Mouse (Mus musculus) adrenal gland, postnatal 25 days (tissue): ENCODE measurements around the gene Rrp12. TPM values are rescaled to one million over a fixed set of nuclear protein-coding genes. Genes with fewer than 3 reads are reported as not detected.
A peak's percentile ranks its signal among the peaks of the same experiment; 100 is the strongest.
"Not testable (repeated sequence)": the region's sequence is repeated elsewhere in the genome, so short reads cannot be mapped to it uniquely, and the experiment has no call there.

Experiments used
- DNase-seq: peaks from one replicate; pipeline ENCODE4 v3.0.0; 2021; ENCODE audit warnings: mixed read lengths
- long read RNA-seq: library from polyadenylated mRNA; stranded (forward); transcript quantifications from one replicate; pipeline ENCODE4 v2.0.0, GENCODE M21; 2021
- total RNA-seq: library from RNA; stranded (reverse); gene quantifications from 2 replicates; pipeline ENCODE4 v1.2.3, GENCODE M21; 2021

Gene Rrp12
- total RNA-seq = 12.3 and 16.9 TPM in 2 replicates
- long read RNA-seq, full-length matches to known transcripts = 18 of 24 reads
- long read RNA-seq, partial matches to known transcripts = 4 of 24 reads
- long read RNA-seq, other reads (novel, unspliced or antisense) = 2 of 24 reads

DNA sequence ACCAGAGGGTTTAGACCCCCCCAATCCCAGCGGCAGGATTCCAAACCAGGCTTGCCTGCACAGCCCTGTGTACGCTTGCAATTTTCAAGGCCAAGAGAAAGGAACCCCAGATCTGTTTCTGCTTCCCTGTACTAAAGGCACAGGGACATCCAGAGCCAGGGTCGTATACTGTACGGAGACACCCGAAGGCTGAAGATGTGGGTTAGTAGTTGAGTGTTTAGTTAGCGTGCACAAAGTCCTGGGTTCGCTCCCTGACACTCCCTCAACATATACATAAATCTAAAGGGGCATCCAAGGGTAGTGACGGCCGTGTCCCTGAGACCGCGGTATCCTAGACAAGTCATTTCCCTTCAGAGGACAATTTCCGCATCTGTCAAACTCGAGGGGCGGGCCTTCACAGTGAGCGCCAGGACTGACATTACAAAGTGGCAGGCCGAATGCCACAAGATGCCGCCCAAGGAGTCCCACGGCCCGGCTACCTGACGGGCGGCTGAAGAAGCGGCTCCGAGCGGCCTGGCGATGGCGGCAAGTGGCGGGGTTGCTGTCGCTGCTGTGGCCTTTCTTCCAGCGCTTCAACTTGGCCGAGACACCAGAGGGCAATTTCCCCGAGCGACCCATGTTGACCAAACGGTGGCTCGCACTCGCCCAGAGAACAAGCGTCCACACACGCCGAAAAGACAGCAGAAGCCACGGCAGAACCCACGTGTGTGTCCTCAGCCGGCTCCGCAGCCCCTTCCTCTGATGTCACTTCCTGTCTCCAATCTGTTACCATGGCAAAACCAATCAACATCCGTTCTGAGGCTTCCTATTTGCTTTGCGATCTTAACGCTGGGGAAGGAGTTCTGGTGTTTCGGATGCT lies at the start of gene Rrp12:
TSS of gene Rrp12 (minus strand) at position 714 of the 859 bp plus-strand sequence.
- DNase-seq = peak; percentile 63

DNA sequence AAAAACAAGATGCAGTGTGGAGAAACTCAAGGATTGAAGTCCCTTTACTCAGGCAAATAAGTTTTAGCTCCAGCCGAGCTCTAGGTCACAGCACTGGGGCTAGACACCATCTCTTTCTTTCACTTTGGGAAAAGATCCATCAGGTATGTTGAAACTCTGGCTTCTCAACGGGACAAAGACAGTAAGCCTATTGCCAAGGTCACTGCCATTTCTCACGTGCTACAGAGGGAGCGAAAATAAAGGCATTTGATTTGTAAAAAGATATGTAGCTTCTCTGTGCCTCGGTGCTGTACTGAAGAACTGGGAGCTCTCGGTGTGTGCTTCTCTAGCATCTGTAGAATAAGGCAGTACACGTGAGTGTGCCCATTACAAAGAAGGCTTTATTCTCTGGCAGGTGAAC lies 47.9 kb upstream of the Rrp12 start:
- DNase-seq = no peak

DNA sequence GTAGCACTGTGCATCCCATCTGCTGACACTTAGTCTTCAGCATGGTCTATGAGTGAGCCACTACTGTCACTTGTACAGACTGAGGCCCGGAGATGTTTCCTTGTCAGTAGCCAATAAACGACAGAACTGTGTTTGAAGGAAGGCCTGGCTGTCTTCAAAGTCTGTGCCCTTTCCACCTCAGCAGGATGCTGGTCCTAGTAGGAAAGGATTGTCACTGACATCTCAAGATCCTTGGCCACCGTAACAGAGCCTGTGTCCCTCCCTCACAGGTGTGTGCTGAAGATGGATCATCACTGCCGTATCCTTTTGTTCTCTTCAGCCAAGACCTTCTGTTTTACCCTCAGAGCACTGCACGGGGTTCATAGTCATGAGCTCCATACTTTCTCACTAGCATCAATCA lies 42.6 kb upstream of the Rrp12 start:
- no peak for DNase-seq

DNA sequence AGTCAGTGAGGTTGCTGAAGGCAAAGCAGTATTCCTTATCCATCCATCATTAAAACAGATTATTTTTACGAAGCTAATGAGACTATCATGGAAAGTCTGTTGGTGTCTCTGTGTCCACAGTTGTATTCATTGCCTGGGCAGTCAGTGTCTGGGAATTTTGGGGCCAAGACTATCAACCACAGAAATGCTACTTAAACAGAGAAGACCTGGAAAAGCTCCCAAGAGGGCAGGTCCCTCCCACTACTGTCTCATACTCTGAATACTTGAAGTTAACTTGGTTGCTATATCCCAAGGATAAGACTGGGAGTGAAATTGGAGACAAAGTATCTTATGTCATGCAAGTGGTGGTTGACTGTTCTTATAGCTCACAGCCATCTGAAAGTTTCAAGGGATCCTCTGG lies 39.9 kb upstream of the Rrp12 start:
- DNase-seq = no peak

DNA sequence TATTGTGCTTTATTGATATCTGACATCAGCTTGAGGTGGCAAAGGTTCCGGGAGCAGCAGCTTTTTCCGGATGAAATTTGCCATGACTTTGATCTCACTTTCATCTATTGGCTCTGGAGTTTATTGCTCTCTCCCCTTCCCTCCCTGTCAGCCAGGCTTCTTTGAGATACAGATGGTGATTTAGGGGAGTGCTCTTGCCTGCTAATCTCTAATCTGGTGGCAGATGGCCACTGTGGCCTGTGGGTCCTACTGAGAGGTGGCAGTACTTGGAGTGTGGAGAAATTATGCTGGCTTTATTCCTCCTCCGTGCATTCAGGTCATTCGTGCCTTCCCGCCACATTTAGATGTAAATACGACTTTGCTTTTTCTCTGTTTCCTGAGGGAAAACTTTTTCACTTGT lies 38.2 kb upstream of the Rrp12 start:
- DNase-seq = no peak

DNA sequence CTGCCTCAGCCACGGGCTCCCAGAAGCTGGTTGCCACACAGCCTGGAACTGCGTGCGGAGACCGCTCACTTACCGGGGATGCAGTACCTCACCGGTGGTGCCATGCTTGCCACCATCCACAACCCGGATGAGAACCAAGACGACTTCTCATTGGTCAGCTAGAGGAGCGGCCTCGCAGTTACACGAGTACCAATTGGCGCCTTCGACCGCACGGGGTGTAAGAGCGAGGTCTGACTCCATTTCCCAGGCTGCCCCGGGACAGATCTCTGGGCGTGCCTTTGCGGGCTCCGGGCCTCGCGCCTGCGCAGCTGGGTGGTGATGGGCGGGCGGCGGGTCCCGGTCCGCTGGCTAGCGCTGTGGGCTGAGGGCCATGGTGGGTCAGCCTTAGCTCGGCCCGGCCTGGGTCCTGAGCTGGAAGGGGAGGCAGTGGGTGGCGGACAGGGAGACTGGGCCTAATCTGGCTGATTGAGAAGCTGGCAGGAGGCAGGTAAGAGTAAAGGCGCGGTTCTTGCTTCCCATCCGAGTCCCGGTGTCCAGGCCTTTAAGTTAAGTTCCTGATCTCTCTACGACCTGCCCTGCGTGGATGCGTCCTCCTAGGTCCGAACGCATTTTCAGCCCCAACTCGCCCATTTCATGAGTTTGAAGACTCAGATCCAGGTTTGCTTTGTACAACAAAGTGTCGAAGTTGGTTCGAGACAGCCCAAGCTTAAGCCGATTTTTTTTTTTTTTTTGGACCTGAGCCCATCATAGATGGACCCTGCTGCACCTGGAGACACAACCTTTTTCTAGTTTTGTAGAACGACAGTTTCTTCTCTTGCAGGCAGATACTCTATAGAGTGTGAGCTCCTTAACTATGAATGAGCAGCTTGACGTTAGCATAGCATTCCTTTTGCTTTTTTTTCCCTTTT lies 37.5 kb upstream of the Rrp12 start, which contains the start of the genes Exosc1 and Zdhhc16:
TSS of gene Exosc1 (minus strand) at position 245 of the 908 bp plus-strand sequence.
TSS of gene Zdhhc16 (plus strand) at position 302 of the 908 bp plus-strand sequence.
- peak; percentile 99 for DNase-seq

DNA sequence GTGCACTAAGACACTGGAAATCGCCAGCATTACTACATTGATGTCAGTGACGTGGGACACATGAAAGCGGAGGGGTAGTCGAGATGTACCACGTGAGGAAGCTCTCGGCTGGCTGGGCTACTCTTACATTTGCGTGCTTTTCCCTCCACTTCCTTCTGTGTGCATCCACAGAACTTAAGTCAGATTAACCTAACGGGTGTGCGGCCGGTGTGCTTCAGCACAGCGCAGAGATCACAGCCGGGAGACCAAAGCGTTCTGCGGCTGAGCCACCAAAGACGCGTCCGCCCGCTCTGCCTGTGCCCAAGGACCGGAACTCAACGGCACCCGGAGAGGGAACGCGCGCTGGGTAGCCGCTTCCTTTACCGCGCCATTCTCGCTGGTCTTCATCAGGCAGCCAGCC lies 36.7 kb upstream of the Rrp12 start:
- no peak for DNase-seq

DNA sequence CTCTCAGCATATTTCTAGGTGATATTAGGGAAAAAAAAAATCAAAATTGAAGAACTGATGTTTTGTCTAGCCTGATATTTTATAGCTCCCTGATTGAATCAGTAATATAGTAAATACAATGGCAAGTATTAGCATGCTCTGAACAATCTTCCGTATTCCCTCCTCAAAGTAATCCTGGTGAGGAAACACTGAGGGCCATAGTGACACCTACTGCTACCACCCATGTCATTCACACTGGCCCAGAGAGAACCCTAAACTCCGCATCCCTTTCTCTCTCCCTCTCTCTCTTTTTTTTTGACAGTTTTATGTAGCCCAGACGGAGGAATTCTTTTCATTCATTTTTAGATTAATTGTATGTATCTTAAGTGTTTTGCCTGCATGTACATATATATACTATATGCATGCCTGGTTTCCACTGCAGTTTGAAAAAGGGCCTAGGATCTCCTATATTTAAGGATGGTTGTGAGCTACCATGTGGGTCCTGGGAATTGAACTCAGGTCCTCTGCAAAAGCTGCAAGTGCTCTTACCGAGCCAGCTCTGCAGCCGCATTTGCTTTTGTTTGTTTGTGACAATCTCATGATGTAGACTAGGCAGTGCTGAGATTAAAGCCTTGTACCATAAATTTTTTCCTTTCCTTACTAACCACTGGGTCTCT lies 24.6 kb upstream of the Rrp12 start:
- DNase-seq = no peak

DNA sequence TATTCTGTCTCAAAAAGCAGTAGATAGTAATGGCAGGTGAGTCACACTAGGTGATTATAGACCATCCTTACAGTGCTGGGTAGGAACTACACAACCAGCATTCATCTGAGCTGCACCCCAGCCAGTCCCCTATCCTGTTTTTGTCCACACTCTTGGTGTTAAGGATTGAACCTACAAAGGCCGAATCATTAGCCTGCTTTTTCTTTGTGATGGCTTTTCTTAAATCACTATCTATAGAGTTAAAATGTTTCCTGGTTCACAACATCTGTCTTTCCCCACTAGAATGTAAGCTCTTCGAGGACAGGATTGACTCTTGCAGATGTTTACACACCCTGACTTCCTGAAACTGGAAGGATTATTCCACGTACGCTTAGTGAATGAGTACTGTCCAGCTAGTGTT lies 23.5 kb upstream of the Rrp12 start:
- DNase-seq = no peak

DNA sequence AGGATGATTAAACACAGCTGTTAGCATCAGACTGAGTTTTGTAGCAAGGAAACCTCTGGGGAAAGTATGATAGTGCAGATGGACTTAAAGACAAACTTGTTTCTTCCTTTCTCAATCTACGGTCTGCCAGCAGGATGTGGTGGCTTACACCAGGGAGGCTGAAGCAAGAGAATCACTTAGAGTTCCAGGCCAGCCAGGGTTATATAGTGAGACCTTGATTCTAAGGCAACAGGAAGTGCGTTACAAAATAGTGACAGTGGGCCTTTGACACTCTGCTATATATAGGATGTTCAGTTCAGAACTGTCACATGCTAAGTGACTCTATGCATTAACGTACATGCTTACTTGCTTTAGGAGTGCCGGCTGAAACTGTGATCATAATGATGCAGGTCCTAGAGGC lies 20.9 kb upstream of the Rrp12 start:
- DNase-seq = no peak

DNA sequence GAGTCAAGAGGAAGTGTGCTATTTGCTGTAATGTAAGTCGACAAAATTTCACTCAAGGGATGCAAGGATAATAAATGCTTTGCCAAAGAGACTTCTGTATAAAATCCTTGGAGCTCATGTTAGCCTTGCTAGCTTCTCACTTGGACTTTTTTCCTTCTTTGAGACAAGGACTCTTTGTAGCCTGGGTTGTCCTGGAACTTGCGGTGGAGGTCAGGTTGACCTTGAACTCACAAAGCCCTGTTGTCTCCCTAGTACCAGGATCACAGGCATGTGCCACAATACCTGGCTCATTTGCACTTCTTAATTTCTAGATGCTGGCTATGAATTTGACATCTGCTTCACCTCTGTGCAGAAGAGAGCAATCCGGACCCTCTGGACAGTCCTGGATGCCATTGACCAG lies 19.3 kb upstream of the Rrp12 start:
- DNase-seq = no peak

DNA sequence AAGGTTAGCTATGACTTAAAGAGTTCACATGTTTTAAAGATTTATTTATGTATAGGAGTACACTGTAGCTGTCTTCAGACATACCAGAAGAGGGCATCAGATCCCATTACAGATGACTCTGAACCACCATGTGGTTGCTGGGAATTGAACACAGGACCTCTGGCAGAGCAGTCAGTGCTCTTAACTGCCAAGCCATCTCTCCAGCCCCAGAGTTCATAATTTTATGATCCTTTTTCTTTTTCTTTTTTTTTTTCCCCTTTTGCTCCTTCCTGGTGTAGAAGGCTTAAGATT lies 18.6 kb upstream of the Rrp12 start:
- not testable (repeated sequence) for DNase-seq

DNA sequence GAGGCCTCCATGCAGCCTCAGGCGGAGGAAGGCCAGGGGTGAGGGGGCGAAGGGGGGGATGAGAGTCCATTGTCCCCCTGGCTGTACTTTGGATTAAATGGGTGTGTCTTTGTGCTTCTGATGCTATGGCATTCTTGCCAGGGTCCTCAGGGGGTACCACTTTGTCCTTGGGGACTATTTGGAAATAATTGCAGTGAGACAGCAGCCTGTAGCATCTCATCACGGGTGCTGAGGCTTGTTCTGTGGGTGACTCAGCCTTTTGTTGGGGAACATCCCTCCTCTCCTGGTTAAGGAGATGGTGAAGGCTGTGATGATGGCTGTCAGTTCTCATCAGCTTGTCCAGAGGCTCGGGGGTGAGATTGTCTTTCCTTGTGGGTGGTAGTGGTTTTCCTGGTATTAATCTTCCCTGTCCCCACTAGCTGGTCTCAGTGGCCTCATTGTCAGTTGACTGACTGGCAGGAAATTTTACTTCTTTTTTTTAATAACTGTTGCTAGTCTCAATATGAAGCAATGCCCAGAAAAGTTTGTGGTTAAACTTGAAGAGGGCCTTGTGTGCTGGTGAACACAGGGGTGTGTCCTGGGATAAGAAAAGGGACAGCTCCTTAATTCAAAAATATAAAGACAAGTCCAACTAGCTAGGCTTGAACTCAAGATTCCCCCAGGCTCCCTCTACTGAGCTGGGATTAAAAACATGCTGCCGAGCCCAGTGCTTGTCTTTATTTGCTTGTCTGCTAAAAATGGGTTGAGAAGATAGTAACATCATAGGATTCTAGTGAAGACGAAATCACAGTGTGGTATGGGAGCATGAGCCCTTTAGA lies 18.0 kb upstream of the Rrp12 start:
- DNase-seq = no peak

DNA sequence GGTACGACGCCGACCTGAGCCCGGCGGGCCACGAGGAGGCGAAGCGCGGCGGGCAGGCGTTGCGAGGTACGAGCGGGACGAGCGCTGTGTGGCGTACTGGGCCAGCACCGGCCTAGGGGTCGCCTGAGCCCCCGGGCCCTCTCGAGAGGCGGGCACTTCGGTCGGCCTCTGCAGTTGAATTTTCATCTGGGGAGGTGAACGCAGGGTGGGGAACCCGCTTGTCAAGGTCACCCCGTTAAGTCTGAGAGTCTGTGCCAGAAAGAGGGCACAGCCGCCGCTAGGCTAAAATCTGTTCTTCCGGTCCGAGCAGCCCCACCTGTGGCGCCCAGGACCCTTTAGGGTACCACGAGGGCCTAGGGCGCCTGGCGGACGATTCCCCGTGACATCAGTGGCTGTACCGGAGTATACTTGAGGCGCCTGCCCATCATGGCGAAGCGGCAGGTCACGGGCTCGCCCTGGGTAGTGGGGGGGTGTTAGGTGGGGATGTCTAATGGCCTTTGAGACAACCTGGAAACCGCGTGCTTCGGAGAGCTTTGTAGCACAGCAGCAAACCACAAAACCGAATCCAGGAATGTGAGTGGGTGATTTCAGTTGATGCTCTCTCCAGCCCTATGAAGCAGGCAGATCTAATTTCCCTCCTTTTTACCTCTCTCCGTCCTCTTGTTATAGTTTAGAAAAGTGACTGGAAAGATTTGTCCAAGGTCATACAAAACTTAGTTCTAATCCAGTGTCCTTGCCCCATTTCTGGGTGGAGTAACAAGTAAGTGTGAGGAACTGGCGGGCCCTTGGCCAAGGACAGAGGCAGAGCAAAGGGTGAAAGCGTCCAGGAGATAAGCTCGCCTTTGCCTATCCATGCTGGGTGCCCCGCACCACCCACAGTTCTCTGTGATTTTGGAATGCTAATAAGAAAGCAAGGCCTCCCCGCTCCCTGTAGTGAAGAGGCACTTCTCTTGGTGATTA lies 16.4 kb upstream of the Rrp12 start:
- peak; percentile 73 for DNase-seq

DNA sequence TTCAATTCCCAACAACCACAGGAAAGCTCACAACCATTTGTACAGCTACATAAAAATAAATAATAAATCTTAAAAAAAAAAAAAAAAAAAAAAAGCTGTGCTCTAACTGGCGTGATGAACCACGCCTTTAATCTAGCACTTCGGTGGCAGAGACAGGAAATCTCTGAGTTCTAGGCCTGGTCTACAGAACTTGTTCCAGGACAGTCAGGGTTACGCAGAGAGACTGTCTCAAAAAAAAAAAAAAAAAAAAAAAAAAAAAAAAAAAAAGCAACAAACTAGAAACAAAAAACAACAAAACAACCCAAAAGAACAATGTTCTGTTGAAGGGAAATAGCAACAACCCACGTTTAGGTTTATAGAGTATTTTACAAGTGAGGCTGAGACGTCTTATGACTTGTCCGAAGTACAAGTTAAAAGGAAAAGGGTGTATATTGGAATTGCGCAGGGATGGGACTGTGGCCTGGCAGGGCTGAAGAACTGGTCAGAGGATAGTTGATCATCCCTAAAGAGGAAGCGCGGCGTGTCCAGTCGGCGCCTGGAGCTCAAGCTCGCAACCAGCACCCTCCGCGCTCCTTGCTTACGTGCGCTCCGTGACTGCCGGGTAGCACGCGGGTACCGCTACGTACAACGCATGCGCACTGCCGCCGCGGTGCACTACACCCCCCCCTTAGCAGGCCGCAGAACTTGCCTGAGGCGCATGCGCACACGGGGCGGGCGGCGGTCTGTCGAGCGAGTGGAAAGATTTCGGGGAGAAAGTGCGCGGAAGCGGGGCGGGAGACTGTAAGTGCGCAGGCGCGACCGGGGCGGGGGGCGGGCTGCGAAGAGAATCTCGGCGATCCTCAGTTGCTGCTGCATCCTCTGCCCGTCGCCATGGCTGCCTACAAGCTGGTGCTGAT lies 15.5 kb upstream of the Rrp12 start, which contains the start of gene Pgam1:
TSS of gene Pgam1 (plus strand) at position 746 of the 896 bp plus-strand sequence.
- DNase-seq = peak; percentile 98

DNA sequence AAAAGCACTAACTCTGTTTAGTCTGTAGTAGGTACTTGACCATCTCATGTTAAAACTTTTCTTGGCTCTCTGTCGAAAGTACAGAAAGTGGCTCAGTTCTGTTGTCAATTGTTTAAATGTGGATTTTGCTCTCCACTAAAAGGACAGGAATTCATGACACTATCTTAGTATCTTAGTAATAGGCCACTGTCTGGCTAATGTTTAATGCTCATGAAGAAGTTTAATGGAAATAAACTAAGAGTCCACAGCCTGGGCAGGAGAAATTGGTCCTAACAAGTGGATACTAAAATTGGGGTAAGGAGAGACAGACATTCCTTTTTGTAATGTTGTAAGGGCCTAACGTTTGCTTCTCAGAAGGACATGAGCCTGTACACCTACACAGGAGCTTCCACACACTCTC lies 14.4 kb upstream of the Rrp12 start:
- DNase-seq = no peak

DNA sequence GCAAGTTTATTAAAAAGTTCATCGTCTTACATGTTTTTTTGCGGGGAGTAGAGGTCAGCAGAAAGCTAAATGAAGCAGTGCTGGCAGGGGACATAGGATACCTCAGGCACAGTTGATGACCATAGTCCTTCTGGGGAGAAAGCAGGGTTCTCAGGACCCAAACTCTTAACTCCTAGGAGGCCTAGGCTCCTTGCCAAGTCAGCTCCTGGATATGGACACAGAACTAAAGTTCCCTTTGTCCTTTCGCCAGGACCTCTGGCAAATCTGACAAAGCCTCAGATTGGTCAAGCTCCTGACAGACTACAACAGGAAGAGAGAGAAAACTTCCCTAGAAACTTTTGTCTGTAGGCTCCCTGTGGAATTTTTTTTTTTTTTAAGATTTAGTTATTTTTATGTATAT lies 12.8 kb upstream of the Rrp12 start:
- no peak for DNase-seq

DNA sequence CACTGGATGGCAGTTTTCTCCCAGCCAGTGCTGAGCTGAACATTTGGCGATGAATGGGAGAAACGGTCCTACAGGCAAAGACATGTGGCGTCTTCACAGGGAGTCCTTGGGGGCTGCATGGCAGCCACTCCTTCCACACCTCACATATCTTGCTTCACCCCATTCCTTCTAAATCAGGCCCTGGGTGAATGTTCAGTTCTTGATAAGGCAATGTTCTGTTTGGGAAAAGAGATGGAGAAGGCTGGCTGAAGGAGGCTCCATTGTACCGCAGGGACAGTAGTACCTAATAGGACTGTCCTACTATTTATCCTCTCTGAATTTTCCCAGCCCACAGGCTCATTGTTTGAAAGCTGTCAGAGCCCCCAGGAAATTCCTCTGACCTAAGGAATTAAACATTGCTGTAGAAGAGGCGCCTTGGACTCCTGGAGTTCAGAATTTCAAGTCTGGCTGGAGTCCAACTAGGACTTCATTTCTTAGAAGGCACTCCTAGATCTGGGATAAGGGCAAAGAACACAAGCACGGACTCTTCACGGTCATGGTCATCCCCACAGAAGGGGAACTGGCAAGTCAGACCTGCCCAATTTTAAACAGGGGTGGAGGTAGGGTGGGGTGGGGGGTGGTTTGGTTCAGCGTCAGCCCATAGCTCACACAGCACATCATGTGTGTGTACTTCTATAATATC lies 11.2 kb upstream of the Rrp12 start:
- no peak for DNase-seq
